Mouse (Mus musculus): Measurements from ENCODE around the gene Atp2b2. TPM values are rescaled to one million over a fixed set of nuclear protein-coding genes. Genes with fewer than 3 reads are reported as not detected.

The Atp2b2 gene
- polyA plus RNA-seq, 1 experiment: 0.22 TPM

DNA sequence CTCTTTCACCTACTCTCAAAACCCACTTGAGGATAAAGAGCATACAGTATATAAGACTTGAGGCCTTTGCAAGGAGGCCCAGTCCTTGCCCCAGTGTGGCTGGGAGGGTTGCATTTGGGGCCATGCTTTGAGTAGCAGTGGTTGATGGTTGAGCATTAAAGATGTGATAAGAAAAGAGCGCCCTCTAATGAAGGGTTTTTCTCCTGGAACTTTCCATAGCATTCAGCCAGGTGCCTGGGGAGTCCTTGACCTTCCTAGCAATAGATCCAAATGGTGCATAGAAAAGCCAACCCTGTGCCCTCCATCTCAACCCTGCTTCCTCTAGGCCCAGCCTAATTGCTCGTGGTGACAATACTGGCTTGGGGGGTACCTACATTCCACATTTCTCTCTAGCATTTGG lies 83.7 kb downstream of the Atp2b2 start:
- no peak for DNase-seq (ENCODE audit: low read depth, low spot score)
- WGBS: 51% methylated on average over 2 of the region's 2 CpGs

- 74% methylated on average over 5 of the region's 5 CpGs for WGBS
- DNase-seq (ENCODE audit: low read depth, low spot score): no peak
Observed at GRCm38 (mm10) chr6:113958003-113958402, 84.4 kb downstream of the Atp2b2 start.

DNA sequence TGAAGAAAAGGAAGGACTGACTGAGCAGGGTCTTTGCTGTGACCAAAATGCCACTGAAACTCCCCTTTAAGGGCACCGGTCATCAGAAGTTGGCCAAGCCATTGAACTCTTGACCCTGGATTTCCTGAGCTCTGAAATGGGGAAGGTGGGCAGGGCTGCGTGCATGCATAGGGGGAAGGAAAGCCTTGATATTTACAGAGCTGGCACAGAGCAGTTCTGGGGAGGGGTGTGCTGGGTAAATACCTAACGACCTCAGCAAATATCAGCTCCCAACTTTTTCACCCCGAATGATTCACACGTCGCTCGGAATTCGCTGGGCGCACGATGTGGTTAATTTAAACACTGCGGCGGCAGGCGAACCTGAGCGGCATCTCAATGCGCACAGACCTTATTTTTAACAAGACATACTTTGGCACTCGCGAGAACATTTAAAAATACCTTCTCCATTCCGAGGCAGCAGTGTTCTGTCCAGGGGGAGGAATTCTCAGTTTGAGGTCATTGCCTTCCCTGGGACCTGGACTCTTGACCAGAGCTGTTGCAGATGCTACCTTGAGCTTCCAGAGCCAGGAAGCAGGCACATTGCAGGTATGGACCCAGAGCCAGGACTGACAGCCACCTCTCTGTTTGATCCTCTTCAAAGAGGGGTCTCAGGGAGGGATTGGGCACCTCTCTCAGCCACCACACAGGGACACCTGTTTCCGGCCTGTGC lies 85.0 kb downstream of the Atp2b2 start:
- no peak for DNase-seq (ENCODE audit: low read depth, low spot score)
- WGBS: 33% methylated on average over 19 of the region's 19 CpGs

DNA sequence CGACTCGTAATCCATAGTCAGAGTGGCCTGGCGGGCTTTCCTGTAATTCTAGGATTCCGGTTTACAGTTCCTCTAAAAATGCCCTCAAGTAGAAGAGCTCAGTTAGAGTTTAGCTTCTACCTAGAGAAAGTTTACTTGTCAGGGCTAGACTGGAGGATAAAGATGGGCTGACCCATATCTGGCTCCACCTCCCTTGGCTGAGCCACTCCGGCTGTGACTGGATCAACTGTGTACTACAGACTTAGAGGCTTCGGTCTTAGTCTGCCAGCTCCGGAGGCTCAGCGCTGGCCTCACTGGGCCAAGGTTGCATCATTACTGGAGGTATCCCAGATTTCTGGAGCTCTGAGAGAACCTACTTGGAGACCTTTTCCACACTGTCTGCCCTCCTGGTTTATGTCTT lies 94.9 kb downstream of the Atp2b2 start:
- WGBS: 74% methylated on average over 8 of the region's 8 CpGs

DNA sequence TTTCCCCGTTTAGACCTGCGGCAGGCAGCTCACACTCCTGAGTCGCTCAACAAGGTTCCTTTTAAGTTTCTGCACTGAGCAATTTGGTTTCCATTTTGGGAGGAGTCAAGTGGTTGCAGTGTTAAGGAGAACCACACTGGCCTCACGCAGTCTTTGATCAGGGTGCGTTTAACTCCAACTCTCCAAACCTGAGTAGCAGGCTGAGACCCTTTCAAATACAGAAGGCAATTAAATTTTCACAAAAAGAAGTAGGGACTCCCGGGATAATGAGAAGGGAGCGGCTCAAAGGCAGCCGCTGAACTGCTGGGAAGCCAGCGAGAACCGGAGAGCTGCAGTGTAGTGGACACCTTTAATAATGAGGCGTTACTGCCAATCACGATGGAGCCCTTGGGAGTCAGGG lies 100.1 kb downstream of the Atp2b2 start:
- 36% methylated on average over 12 of the region's 12 CpGs for WGBS

More for the DNA sequence above, 94.9 kb downstream of the Atp2b2 start:
- no peak for DNase-seq (ENCODE audit: low read depth, low spot score)

DNA sequence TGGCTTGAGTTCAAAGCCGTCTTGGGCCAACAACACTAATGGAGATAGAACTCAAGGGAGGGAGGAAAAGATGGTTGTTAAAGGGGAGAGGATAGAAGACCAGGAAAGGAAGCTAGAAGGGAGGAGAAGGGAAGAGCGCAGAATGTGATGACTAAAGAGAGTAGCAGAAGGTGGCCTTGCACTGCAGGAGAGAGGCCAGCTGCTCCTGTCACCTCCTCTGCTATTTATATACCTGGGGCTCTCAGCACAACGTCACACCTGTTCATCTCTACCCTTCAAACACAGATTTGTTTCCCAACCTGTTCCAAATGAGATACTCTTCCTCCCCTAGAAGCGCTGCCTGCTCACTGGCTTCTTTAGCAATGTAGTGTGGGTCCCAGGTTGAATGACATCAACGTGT lies 101.1 kb downstream of the Atp2b2 start:
- no peak for DNase-seq (ENCODE audit: low read depth, low spot score)
- WGBS: 68% methylated on average over 5 of the region's 5 CpGs

More for the DNA sequence above, 100.1 kb downstream of the Atp2b2 start:
- no peak for DNase-seq (ENCODE audit: low read depth, low spot score)

DNA sequence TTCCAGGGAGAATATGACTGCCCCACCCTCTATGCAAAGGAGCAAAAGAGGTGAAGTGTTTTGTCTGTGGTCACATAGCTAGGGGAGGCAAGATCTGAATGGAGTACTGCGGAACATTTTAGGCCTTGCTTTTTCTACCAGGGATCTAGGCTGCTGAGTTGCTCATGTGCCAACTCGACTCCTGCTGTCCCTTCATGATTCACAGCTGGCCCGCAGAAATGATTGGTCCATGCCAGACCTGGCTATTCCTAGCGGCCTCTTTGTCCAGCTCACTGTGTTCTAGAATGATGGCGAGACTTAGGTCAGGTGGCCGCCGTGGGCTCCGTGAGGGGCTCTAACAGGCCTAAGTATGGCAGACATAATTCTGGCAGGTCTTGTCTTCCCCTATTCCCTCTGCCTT lies 103.0 kb downstream of the Atp2b2 start:
- no peak for DNase-seq (ENCODE audit: low read depth, low spot score)
- WGBS: 90% methylated on average over 8 of the region's 8 CpGs

GRCm38 (mm10) chr6:113936811-113937508 lies 105.5 kb downstream of the Atp2b2 start:
- WGBS: 47% methylated on average over 6 of the region's 6 CpGs
- DNase-seq (ENCODE audit: low read depth, low spot score): no peak

GRCm38 (mm10) chr6:113936111-113936510 lies 106.3 kb downstream of the Atp2b2 start:
- WGBS: 54% methylated on average over 8 of the region's 8 CpGs
- no peak for DNase-seq (ENCODE audit: low read depth, low spot score)

DNA sequence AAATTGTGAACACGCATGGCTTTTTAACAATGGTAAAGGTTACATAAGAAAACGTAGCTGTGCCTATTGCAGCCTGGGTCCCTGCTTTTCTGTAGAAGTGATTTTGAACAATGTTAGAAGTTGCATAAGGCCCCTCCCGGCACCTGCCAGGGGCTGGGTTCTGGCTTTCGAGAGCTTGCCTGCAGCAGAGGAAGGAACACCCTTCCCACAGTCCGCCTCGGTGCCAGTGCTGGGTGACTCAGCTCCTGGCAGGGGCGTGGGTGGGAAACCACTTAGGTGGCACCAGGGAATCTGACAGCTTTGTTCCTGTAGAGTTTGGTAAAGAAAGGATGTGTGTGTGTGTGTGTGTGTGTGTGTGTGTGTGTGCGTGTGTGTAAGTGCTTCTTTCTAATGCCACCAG lies 107.7 kb downstream of the Atp2b2 start:
- no peak for DNase-seq (ENCODE audit: low read depth, low spot score)
- 45% methylated on average over 8 of the region's 8 CpGs for WGBS

DNA sequence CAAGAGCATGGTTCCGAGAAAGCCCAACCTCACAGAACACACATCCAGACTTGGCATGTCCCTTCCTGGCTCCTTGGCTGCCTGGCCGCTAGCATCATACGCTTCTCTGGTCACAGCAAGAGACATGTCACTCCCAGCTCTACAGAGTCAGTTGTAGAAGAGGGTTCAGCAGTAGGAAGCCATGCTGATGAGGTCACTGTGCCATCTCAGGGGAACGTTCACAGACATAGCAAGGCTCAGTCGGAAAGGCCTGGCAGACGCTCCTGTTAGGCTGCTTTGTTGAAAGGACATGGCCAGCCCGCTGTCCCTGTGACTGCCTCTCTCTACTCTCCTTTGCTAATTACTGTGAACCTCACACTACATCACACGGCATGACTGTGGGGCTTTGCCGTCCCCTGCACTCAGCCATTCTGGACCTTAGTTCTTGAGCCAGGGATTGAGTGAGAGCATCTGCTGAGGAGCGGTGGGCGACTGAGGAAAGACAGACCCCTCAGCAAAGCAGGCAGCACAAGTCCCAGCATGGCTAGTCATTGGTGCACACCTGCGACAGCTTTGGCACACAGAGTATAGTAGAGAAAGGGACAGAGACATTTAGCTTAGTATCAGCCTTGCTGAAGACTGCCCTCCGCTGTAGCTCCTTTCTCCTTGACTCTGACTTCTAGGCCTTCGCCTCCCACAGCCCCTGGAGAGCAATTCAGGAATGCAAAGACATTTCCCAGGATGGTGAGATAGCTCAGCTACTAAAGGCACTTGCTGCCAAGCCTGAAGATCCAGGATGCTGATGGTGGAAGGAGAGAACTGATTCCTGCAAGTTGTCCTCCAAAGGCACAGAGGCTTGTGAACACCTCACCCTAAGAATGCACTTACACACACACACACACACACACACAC lies 108.9 kb downstream of the Atp2b2 start:
- 77% methylated on average over 14 of the region's 14 CpGs for WGBS
- DNase-seq (ENCODE audit: low read depth, low spot score): no peak

DNA sequence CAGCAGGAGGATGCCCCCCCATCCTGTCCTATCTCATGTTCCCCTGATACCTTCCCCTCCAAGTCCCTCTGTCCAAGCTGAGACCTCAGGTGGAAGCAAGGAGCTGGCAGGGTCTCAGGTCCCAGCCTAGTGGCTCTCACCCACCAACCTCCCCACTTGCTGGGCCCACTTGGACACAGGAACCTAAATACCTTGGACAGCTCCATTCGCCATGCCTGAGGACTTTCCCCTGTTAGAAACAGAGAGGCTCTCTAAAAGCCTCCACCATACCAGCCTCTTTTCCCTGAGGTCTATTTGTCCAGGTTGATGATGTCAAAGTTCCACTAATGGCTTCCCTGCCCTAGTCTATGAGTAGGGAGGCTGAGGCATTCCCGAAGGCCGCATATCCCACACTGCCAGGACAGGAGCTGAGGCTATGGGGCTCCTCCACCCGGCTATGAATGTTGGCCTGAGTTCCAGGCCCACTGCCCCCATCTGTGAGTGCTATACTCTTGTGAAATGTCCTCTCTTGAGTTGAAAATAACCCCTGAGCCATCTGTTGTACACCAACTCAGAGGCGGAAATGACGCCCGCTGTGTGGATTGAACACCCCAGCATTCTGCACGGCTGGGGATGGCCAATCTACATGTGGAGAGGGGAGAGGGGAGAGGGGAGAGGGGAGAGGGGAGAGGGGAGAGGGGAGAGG lies 113.1 kb downstream of the Atp2b2 start:
- WGBS: 83% methylated on average over 8 of the region's 8 CpGs
- no peak for DNase-seq (ENCODE audit: low read depth, low spot score)

- no peak for DNase-seq (ENCODE audit: low read depth, low spot score)
- WGBS: 78% methylated on average over 4 of the region's 4 CpGs
Observed at GRCm38 (mm10) chr6:113923249-113923648, 119.2 kb downstream of the Atp2b2 start.

DNA sequence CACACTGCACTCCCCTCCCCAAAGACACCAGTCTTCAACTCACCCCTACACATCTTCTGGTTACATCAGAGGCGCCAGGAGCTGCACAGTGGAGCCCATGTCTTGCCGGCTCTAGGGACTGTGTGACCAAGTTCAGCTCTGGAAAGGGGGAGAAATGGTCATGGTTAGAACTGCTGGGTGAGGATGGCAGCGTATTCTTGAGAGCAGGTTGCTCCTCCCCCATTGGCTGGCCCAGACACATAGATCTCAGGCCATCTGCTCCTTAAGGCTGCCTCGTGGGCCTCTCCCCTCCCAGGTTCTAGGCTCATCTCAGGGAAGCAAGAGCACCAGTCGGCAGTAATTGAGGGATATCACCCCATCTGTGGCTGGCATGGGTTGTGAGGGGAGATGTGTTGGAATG lies 121.9 kb downstream of the Atp2b2 start:
- WGBS: 61% methylated on average over 5 of the region's 5 CpGs

GRCm38 (mm10) chr6:113912753-113913152 lies 129.7 kb downstream of the Atp2b2 start:
- WGBS: 61% methylated on average over 3 of the region's 3 CpGs
- no peak for DNase-seq (ENCODE audit: low read depth, low spot score)

More for the DNA sequence above, 121.9 kb downstream of the Atp2b2 start:
- DNase-seq (ENCODE audit: low read depth, low spot score): no peak

DNA sequence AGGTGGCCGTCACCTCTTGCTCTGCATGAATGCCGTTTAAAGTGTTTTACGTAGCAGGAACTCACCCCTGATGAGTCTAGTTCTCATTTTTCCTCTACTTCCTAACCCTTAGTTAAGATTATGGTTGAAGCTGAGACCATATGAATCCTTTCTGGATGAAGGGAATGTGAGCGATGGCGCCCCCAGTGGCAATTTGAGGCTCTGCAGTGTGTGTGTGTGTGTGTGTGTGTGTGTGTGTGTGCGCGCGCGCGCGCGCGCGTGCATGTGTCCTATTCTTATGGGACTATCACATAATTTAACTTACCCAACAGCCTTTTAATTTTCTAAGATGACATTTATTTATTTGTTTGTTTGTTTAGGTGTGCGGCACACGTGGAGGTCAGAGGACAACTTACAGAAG lies 131.3 kb downstream of the Atp2b2 start:
- DNase-seq (ENCODE audit: low read depth, low spot score): no peak
- WGBS: 71% methylated on average over 16 of the region's 16 CpGs

GRCm38 (mm10) chr6:113910411-113911055 lies 131.9 kb downstream of the Atp2b2 start:
- DNase-seq (ENCODE audit: low read depth, low spot score): no peak
- WGBS: 69% methylated on average over 3 of the region's 3 CpGs

- WGBS: 58% methylated on average over 5 of the region's 5 CpGs
- DNase-seq (ENCODE audit: low read depth, low spot score): no peak
Observed at GRCm38 (mm10) chr6:113909836-113910235, 132.6 kb downstream of the Atp2b2 start.

- no peak for DNase-seq (ENCODE audit: low read depth, low spot score)
Observed at GRCm38 (mm10) chr6:113908066-113908465, 134.3 kb downstream of the Atp2b2 start.

Data from large intestine, adult 2 months (tissue).